Mouse (Mus musculus) stomach, postnatal 0 days (tissue): ENCODE results near the gene Josd1.

Experiments
- CTCF ChIP-seq: IDR thresholded peaks from 2 replicates; pipeline ENCODE4 v1.5.1; 2016; ENCODE audit warnings: antibody characterized with exemption, low read depth, mild to moderate bottlenecking, moderate library complexity
- EP300 ChIP-seq: optimal IDR thresholded peaks from 2 replicates; pipeline ENCODE3; 2016; ENCODE audit warnings: antibody characterized with exemption

DNA sequence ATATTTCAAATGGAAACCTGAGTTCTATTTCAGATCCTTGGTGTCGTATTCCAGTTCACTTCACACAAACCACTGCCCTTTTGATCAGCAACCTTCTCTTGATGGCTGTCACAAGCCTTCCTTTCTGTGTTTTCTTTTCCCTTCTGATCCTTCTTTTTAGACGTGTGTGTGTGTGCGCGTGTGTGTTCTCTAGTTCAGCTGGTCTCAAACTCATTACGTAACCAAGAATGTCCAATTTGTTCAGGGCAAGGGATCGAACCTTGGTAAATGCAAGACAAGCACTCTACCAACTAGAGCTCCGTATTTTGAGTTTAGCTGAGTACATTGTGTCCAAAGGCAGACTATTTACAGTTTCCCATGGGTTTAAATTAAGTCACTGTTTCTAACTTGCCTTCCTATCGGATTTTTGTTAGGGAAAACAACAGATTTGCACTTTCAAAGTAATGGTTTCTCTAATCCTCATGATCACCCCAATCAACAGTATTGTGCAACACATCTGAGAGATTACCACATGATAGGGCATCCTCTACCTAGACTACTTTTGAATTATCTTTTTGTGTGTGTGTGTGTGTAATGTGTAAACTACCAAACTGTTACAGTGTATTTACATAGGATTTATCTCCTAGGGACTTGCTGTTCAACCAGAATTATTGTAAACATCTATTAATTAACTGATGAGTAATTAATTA, 693 bp upstream of the Josd1 start:
- TF ChIP-seq CTCF, result no peak
- no peak for TF ChIP-seq EP300
